Mouse (Mus musculus) kidney, postnatal 36 days (tissue): Measurements from ENCODE around the gene Slc27a5.
A peak's percentile ranks its signal among the peaks of the same experiment; 100 is the strongest.

Experiments
- DNase-seq, 2 experiments: peaks; one replicate each; pipeline ENCODE4 v3.0.0; 2021 to 2022; ENCODE audit warnings: mixed read lengths in 2 of 2

Gene Slc27a5

DNA sequence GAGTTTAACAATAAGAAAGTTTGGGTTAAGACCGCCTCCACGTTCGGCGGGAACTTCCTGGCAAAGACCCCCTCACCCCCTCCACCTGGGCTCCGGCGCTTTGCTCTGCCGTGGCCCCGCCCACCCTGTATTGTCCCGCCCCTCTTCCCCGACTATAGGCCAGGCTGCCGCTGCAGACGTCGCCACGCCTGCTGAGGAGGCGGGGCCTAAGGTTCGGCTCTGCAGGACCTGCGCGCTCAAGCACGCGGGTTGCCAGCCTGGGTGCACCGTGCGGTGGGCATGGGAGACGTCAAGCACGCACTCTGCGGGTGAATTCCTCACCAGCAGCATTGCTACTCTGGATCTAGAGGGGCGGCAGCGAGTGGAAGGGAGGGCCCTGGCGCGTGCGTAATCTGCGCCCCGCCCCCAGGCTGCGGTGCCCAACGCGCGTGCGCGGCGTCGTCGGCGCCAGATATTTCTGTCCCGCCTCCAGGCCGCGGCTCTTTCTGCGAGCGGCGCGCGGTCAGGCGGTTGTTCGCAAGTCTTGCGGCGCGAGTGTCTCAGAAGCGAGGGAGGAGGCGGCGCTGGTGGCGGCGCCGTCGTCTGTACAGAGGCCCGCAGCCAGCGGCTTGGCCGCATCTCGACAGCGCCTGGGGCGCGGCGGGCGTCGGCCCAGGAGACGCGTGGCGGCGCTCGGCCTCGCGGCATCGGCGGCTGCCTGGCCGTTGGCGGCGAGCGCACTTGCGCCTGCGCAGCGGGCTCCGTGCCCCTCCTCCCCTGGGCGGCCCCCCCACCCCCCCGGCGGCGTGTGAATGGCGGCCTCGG, 26.1 kb upstream of the Slc27a5 start:
- DNase-seq = peak; percentile 90 to 95

DNA sequence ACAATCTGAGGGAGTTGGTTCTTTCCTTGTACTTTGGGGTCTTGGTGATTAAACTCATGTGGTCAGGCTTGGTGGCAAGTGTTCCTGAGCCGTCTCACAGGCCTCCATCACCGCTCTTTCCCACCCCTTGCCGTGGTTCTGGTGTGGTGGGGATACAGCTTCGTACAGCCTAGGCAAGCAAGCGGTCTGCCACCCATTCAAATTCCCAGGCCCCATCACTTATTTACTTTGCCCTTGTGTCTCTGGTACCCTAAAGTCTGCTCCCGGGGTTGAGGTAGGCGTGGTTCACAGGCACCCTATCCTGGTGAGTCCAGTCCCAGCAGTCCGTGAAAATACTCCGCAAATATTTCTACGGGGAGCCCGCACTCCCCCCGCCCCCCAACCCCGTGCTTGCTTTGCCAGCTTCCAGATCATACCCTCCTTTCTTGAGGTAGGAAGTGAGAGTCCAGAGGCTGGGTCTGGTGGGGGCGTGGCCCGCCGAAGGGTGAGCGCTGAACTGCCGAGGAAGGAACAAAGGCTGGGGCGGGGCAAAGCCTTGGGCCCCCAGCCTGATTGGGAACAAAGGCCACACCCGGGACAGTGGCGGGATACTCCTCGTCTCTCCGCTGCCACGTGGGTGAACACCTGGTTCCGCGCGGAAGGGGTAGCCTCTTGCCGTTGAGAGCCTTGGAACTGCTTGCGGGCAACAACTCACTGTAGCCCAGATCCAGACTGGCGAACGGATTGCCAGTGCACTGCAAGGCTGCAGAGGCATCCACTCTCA, 25.0 kb upstream of the Slc27a5 start:
- DNase-seq = peak; percentile 79 to 87

GRCm38 (mm10) chr7:13015217-13015616, 17.2 kb upstream of the Slc27a5 start:
- DNase-seq = no peak

- no peak for DNase-seq
Observed at GRCm38 (mm10) chr7:13014275-13014839, 16.4 kb upstream of the Slc27a5 start.

DNA sequence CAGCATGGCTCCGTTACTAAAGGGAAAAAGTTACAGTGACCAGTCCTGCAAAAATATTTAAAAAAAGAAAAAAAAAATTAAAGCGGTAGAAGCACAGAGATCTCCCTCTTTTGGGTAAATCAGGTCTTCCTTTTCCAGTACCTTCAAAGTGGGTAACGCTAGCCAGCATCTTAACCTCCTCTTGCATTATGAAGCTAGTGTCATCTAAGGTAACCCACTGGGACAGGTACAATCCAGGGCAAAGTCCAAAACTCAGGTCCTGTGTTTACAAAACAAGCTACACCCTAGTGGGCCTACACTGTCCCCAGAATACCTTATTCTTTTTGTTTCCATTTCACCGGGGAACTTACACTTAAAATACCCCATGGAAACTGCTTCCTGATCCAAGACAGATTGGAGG, 15.7 kb upstream of the Slc27a5 start:
- DNase-seq = no peak

GRCm38 (mm10) chr7:13010005-13010908, 12.3 kb upstream of the Slc27a5 start, which contains the start of gene Zbtb45:
TSS of gene Zbtb45 (minus strand) at chr7:13010034.
- peak in 1 of 2 experiments; percentile 20 for DNase-seq

DNA sequence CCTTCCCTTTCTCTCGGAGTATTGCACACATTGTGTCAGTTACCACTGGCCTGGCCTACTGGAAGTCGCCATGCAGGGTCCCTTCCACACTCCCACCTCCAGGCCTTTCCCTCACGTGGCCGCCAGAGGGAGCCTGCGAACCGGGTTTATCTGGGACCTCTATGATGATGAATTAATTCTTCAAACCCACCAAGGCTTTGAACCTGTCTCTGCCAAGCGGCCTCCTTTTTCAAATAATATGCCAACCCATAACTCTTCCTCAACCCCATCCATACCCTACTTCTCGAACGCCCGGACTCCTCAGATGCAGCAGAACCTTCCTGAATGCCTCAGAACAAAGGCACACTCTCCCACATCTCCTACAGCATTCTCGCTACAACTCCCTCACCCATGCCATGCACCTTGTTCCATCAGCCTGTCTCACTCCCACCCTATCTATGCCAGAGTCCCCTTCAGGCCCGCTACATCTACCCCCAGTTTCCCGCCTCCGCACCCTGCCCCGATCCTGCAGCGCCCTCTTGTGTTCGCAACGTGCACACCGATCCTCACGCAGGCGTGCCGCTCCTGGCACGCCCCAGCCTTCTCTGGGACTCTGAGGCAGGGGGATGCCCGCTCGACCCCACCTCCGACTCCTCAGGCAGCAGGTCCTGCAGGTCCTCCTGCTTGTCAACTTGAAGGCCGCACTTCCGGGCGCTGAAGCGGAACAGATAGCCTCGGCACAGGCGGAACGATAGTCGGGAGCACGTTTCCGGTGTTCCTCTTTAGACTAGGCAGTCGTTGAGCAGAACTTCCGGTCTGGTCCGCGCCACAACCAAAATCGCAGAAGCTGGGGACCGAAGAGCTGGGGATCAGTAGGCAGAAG, 11.4 kb upstream of the Slc27a5 start:
- DNase-seq = peak; percentile 93 to 95

DNA sequence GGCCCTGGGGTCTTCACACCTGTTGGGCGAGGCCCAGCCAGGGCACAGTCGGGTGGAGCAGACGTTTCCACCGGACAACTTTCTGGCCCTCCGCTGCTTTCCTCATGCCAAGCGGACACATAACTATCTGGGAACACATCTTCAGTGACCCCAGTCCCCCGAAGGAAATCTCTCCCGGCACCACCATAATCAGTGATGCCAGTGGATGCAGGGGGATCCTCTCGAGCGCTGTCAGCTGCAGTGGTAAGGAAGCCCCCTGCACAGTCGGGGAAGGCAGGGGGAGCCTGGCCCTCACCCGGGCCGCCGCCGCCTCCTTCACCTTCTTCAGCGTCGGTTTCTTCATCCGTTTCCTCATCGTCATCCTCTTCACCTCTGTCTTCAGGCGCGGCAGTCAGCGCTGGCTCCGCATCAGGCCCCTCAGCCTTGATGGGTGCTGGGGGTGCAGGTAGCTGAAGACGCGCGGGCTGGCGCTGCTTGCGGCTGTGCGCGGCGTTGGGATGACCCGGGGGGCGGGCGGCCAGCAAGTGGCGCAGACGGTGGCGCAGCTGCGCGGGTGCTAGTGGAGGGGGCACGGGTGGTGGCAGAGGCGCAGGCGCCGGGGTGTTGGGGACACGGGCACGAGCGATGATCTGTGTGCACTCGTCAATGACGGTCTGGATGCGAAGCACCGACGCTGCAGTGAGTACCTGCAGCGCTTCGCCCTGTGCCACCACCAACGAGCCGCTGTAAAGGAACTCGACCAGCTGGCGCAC, 9.5 kb upstream of the Slc27a5 start:
- no peak for DNase-seq

DNA sequence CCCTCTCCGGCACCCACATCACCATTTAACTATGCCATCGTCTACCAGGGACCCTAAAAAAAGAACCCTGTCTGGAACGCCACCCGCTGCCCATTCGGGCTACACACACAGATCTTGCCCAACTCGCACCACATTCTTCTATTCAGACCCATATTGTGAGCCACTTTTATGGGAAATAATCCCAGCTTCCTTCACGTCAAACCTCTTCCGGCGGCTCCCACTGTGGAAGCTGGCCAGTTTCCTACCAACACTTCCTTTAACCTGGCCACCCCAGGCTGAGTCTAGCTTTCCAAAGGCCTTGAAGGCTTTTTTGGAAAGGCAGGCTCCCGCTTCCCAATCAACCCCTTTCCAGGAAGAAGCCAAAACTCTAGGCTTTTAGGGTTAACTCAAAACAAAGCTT, 8.5 kb upstream of the Slc27a5 start:
- peak; percentile 41 to 58 for DNase-seq

- DNase-seq = no peak
Observed at GRCm38 (mm10) chr7:13006011-13006410, 8.0 kb upstream of the Slc27a5 start.

DNA sequence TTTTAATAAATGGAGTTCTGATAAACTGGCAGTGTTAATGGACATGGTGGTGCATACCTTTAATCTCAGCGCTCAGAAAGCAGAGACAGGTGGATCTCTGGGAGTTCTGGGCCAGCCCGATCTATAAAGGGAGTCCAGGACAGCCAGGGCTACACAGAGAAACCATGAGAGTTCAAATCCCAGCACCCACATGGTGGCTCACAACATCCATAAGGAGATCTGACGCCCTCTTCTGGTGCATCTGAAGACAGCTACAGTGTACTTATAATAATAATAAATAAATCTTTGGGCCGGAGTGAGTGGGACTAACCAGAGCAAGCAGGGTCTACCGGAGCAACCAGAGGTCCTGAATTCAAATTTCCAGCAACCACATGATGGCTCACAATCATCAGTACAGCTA, 5.4 kb upstream of the Slc27a5 start:
- DNase-seq = no peak

DNA sequence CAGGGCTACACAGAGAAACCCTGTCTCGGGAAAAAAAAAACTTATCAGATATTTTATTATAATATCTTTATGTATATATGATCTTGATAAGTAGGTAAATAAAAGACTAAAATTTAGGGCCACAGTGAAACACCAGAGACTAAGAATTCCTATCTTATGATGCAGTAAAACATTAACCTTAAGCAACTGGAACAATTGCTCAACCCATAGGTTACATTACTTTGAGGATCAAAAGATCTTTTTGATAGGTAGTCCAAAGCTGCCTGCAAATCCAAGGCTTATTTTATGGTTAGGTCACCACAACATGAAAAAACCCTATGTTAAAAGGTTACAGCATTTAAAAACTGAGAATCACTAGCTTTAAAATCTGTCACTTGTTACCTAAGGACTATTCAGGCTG, 3.6 kb upstream of the Slc27a5 start:
- no peak for DNase-seq

DNA sequence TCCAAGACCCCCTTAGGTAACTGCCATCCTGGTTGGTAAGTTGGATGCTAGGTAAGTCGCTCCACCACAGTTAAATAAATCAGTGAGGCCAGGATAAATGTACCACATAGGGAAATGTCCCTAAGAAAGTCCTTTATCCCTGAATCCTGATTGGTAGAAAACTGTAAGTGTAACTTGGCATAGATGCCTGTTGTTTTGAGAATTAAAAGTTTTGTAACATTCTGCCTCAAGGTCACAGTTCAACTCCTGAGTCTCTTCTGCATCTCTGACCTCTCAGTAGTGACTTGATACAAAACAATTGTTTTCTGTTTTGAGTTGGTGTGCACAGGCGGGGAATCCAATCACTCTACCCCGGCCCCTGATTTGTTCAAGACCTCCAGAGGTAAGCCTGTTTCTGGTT, 859 bp upstream of the Slc27a5 start, which contains the start of gene Trim28:
Gene Trim28, plus strand, starts transcription at position 264 of the 400 bp plus-strand sequence.
- no peak for DNase-seq

- no peak for DNase-seq
Observed at GRCm38 (mm10) chr7:12997230-12997629, 762 bp downstream of the Slc27a5 start.

DNA sequence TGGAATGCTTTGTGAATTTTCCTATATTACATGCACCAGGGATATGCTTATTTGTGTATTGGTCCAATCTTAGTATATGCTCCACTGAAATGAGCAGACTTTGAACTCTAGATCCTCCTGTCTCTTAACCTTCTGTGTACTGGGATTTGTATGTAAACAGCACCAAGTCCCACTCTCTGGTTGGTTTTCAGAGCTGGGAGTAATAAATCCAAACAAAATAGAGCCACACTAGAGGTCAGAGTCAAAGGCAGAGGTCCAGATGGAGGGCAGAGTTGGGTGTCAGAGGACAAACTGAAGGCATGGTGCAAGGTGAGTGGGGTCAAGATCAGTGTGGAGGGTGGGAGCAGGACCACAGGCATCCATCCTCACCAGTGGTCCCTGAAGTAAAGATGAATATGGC, 2.1 kb downstream of the Slc27a5 start:
- DNase-seq = no peak

DNA sequence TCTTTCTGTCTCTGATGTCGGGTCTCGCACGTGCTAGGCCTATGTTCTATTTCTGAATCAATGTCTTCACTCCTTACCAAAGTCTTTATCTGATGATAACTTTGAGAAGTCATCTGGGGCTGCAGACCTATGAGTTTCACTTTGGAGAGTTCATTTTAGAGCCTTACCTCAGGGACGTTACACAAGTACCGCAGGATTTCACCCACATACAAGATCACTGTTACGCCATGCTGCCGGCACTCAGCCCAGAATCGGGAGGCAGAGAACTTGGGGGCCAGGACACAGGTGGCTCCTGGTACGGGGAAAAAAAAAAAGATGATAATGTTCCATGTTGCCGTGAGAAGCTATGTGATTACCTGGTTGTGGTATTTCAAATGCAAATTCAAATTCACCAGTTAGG, 4.8 kb downstream of the Slc27a5 start:
- DNase-seq = no peak

GRCm38 (mm10) chr7:12992222-12992621, 5.8 kb downstream of the Slc27a5 start:
- peak in 1 of 2 experiments; percentile 59 for DNase-seq

- DNase-seq = no peak
Observed at GRCm38 (mm10) chr7:12987409-12988189, 10.4 kb downstream of the Slc27a5 start.

- no peak for DNase-seq
Observed at GRCm38 (mm10) chr7:12986906-12987305, 11.1 kb downstream of the Slc27a5 start.

DNA sequence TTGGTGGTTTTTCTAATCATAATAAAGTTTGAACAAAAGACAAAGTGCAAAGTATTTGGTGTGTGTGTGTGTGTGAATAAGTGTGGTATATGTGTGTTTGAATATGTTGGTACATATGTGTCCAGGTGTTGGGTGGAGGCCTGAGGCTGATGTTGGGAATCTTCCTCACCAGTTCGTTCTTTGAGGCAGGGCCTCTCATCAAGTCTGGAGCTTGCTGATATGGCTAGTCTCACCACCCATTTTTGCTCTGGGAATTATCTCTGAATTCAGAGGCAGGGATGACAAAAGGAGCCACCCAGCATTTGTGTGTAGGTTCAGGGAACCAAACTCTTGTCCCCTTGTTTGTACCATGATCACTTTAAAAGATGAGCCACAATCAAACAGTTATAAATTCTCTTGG, 12.3 kb downstream of the Slc27a5 start:
- no peak for DNase-seq
